13 mouse cellular contexts compared by ENCODE assay signal in the genomic region with DNA sequence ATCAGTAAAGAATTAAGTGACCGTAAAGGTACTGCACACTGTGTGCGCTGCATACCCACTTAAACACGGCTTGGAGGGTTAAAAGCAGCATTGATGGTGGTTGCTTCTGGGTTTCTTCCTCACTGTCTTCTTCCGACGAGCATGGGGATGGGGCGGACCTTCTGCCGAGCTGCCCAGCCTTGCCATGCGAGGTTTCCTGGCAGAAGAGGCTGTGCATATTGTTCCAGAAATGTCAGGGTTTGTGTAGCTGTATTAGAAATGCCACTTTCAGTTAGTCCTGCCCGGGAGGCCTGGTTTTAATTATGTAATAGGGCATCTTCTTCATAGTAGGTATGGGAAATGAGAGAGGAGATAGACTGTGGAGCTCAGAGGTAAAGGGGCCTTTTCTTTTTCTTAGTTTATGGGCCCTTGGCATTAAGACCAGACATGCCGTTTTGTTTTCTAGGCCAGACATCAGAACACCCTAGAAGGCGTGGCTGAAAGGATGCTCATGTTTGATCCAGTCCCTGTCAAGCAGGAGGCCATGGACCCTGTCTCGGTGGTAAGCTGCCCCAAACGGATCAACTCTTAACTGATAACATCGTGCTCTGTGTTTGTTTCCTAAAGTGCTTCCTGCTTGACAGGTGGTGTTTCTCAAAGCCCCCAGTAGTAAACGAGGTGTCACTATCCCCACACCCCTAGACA. TPM values are rescaled to one million over a fixed set of nuclear protein-coding genes. Genes with fewer than 3 reads are reported as not detected.
DNase-seq lines count a peak whose midpoint lies in the region; ATAC-seq and TF ChIP-seq lines count a peak whose summit lies in the region.
"Had no signal": no experiment of that assay in that cellular context is flagged by ENCODE, and none has a peak within 500 bp of the region (broad histone marks: within the 10 kb centered on the region; RNA-seq: fewer than 3 reads in every experiment).

No protein-coding gene starts in this region.

- no peak for ATAC-seq in forebrain, embryonic 15.5 days (replicated peaks)
- ATAC-seq in forebrain, embryonic 12.5 days (ENCODE audit: low FRiP score) = no peak
- no peak for ATAC-seq in kidney, embryonic 15.5 days (replicated peaks; ENCODE audit: low FRiP score)
- ATAC-seq in intestine, postnatal 0 days = no peak
- no peak for ATAC-seq in midbrain, postnatal 0 days (ENCODE audit: low FRiP score)
- ATAC-seq: midbrain, embryonic 15.5 days had no signal

- DNase-seq in kidney, postnatal 25 days = no peak
- no peak for DNase-seq in spleen, postnatal 10 days (ENCODE audit: low spot score in 2 of 2)
- no peak for DNase-seq in midbrain, postnatal 0 days (ENCODE audit: low spot score)
- DNase-seq: cerebellum, adult 9-11 months; kidney, adult 18-20 months; layer of hippocampus, adult 9-11 months had no signal

- H3K4me3 ChIP-seq in forebrain, embryonic 15.5 days = no peak overlapping the region
- H3K4me3 ChIP-seq in forebrain, embryonic 12.5 days (replicated peaks) = no peak overlapping the region
- H3K4me3 ChIP-seq in kidney, embryonic 15.5 days (replicated peaks) = no peak overlapping the region
- no peak overlapping the region for H3K4me3 ChIP-seq in ES-Bruce4 (ENCODE audit: low read depth, low read length)
- H3K4me3 ChIP-seq in intestine, postnatal 0 days (ENCODE audit: low read depth, low read length) = no peak overlapping the region
- H3K4me3 ChIP-seq in midbrain, postnatal 0 days (ENCODE audit: low read depth, low read length) = no peak overlapping the region
- H3K4me3 ChIP-seq: midbrain, embryonic 15.5 days had no signal

- H3K36me3 ChIP-seq in forebrain, embryonic 15.5 days = peaks cover 3% of the 10 kb centered on the region; the same call in 1 of the 2 replicates
- peaks cover 30% of the 10 kb centered on the region for H3K36me3 ChIP-seq in forebrain, embryonic 12.5 days (replicated peaks)
- peaks cover 53% of the 10 kb centered on the region for H3K36me3 ChIP-seq in kidney, embryonic 15.5 days
- peaks cover 55% of the 10 kb centered on the region for H3K36me3 ChIP-seq in ES-Bruce4 (ENCODE audit: control insufficient read depth, insufficient read depth, low read length, poor library complexity, severe bottlenecking)
- H3K36me3 ChIP-seq in intestine, postnatal 0 days (ENCODE audit: control insufficient read depth, insufficient read depth) = peaks cover 46% of the 10 kb centered on the region
- H3K36me3 ChIP-seq in midbrain, postnatal 0 days (ENCODE audit: insufficient read depth, low read length) = peaks cover 3% of the 10 kb centered on the region; the same call in 1 of the 2 replicates
- H3K36me3 ChIP-seq: midbrain, embryonic 15.5 days had no signal

- no peak for TF ChIP-seq EP300 in ES-Bruce4 (IDR thresholded peaks at IDR 0.05; ENCODE audit: insufficient read depth, low read depth, low read length)

- H3K27me3 ChIP-seq in forebrain, embryonic 15.5 days = no peaks in the 10 kb centered on the region
- H3K27me3 ChIP-seq in forebrain, embryonic 12.5 days = no peaks in the 10 kb centered on the region
- no peaks in the 10 kb centered on the region for H3K27me3 ChIP-seq in kidney, embryonic 15.5 days
- H3K27me3 ChIP-seq in ES-Bruce4 (ENCODE audit: control insufficient read depth, insufficient read depth, low read length, poor library complexity, severe bottlenecking) = no peaks in the 10 kb centered on the region
- H3K27me3 ChIP-seq in intestine, postnatal 0 days (replicated peaks; ENCODE audit: control insufficient read depth, insufficient read depth, low read length) = no peaks in the 10 kb centered on the region
- no peaks in the 10 kb centered on the region for H3K27me3 ChIP-seq in midbrain, postnatal 0 days (ENCODE audit: insufficient read depth, low read length)
- H3K27me3 ChIP-seq: midbrain, embryonic 15.5 days had no signal

- peaks cover 32% of the 10 kb centered on the region for H3K4me1 ChIP-seq in forebrain, embryonic 15.5 days
- H3K4me1 ChIP-seq in forebrain, embryonic 12.5 days = peaks cover 22% of the 10 kb centered on the region
- H3K4me1 ChIP-seq in kidney, embryonic 15.5 days = peaks cover 65% of the 10 kb centered on the region
- H3K4me1 ChIP-seq in ES-Bruce4 (ENCODE audit: control insufficient read depth, insufficient read depth, low read length) = peaks cover 9% of the 10 kb centered on the region
- peaks cover 15% of the 10 kb centered on the region for H3K4me1 ChIP-seq in intestine, postnatal 0 days (replicated peaks; ENCODE audit: control insufficient read depth, insufficient read depth, low read length)
- peaks cover 7% of the 10 kb centered on the region for H3K4me1 ChIP-seq in midbrain, postnatal 0 days (ENCODE audit: insufficient read depth, low read length)

- WGBS in forebrain, embryonic 15.5 days = 76% methylated on average over 15 of the region's 15 CpGs
- WGBS in forebrain, embryonic 12.5 days = 84% methylated on average over 15 of the region's 15 CpGs
- 47% methylated on average over 15 of the region's 15 CpGs for WGBS in kidney, embryonic 15.5 days
- WGBS in intestine, postnatal 0 days = 52% methylated on average over 15 of the region's 15 CpGs
- 82% methylated on average over 15 of the region's 15 CpGs for WGBS in midbrain, postnatal 0 days

- H3K27ac ChIP-seq in forebrain, embryonic 15.5 days (replicated peaks) = peak overlapping the region; percentile 5; the same call in 1 of the 2 replicates
- H3K27ac ChIP-seq in forebrain, embryonic 12.5 days = no peak overlapping the region
- H3K27ac ChIP-seq in kidney, embryonic 15.5 days = peak overlapping the region; percentile 61
- H3K27ac ChIP-seq in ES-Bruce4 (ENCODE audit: insufficient read depth, low read length) = peak overlapping the region; percentile 16; the same call in 1 of the 2 replicates
- peak overlapping the region; percentile 50 for H3K27ac ChIP-seq in intestine, postnatal 0 days (ENCODE audit: low read depth, low read length)
- H3K27ac ChIP-seq in midbrain, postnatal 0 days (ENCODE audit: low read depth, low read length) = no peak overlapping the region
- H3K27ac ChIP-seq: midbrain, embryonic 15.5 days had no signal

- no peak overlapping the region for H3K4me2 ChIP-seq in forebrain, embryonic 15.5 days (replicated peaks)
- H3K4me2 ChIP-seq in forebrain, embryonic 12.5 days = no peak overlapping the region
- H3K4me2 ChIP-seq in kidney, embryonic 15.5 days = no peak overlapping the region; the same call in 1 of the 2 replicates
- no peak overlapping the region for H3K4me2 ChIP-seq in intestine, postnatal 0 days (replicated peaks; ENCODE audit: low read depth)
- H3K4me2 ChIP-seq in midbrain, postnatal 0 days (ENCODE audit: low read depth, low read length, poor library complexity, severe bottlenecking) = no peak overlapping the region
- H3K4me2 ChIP-seq: midbrain, embryonic 15.5 days had no signal

- TF ChIP-seq CTCF in ES-Bruce4 (IDR thresholded peaks at IDR 0.05; ENCODE audit: low read depth, low read length) = no peak
- no peak for TF ChIP-seq CTCF in intestine, postnatal 0 days (IDR thresholded peaks at IDR 0.05; ENCODE audit: low read depth)
- no peak for TF ChIP-seq CTCF in midbrain, postnatal 0 days (IDR thresholded peaks at IDR 0.05)

- H3K9ac ChIP-seq in forebrain, embryonic 15.5 days (replicated peaks) = no peak overlapping the region
- no peak overlapping the region for H3K9ac ChIP-seq in forebrain, embryonic 12.5 days
- H3K9ac ChIP-seq in kidney, embryonic 15.5 days = no peak overlapping the region
- H3K9ac ChIP-seq in ES-Bruce4 (ENCODE audit: low read depth, poor library complexity, severe bottlenecking) = no peak overlapping the region
- H3K9ac ChIP-seq in intestine, postnatal 0 days (ENCODE audit: low read depth, low read length) = no peak overlapping the region
- H3K9ac ChIP-seq in midbrain, postnatal 0 days (replicated peaks; ENCODE audit: low read length, poor library complexity, severe bottlenecking) = no peak overlapping the region
- H3K9ac ChIP-seq: midbrain, embryonic 15.5 days had no signal

- TF ChIP-seq POLR2A in ES-Bruce4 (IDR thresholded peaks at IDR 0.05; ENCODE audit: insufficient read depth, low read length) = no peak

- no peaks in the 10 kb centered on the region for H3K9me3 ChIP-seq in forebrain, embryonic 15.5 days
- no peaks in the 10 kb centered on the region for H3K9me3 ChIP-seq in forebrain, embryonic 12.5 days
- no peaks in the 10 kb centered on the region for H3K9me3 ChIP-seq in kidney, embryonic 15.5 days (replicated peaks)
- no peaks in the 10 kb centered on the region for H3K9me3 ChIP-seq in ES-Bruce4 (replicated peaks; ENCODE audit: control insufficient read depth, insufficient read depth, low read length, poor library complexity, severe bottlenecking)
- no peaks in the 10 kb centered on the region for H3K9me3 ChIP-seq in intestine, postnatal 0 days (ENCODE audit: control insufficient read depth)
- H3K9me3 ChIP-seq in midbrain, postnatal 0 days (ENCODE audit: low read length) = no peaks in the 10 kb centered on the region
- H3K9me3 ChIP-seq: G1E; midbrain, embryonic 15.5 days had no signal

RNA-seq across cellular contexts. Expression of gene Klf3, which starts 13.2 kb away (rescaled TPM):
- polyA plus RNA-seq in forebrain, embryonic 15.5 days (2015; fragmentation: Nextera tagmentation; extraction: Ambion mirVana) = 33.0 and 34.0 TPM in 2 replicates
- polyA plus RNA-seq in forebrain, embryonic 12.5 days (2016; fragmentation: Nextera tagmentation; extraction: Ambion mirVana) = 32.5 and 33.6 TPM in 2 replicates
- polyA plus RNA-seq in kidney, embryonic 15.5 days (2015; fragmentation: Nextera tagmentation; extraction: Ambion mirVana) = 62.2 and 63.6 TPM in 2 replicates
- polyA plus RNA-seq in ES-Bruce4 (2011; ENCODE audit: insufficient read depth, insufficient read length, low read depth, missing spikeins) = 108 and 112 TPM in 2 replicates
- polyA plus RNA-seq in intestine, postnatal 0 days (2015; fragmentation: Nextera tagmentation; extraction: Ambion mirVana) = 76.9 and 79.3 TPM in 2 replicates
- total RNA-seq in midbrain, postnatal 0 days (2014; rRNA removed) = 12.3 and 14.9 TPM in 2 replicates
- 26.7 and 28.9 TPM in 2 replicates for polyA plus RNA-seq in midbrain, postnatal 0 days (2015; fragmentation: Nextera tagmentation; extraction: Ambion mirVana)

Comparison
In these comparisons a context has a peak if more than half of its experiments do, and no peak if none do; other contexts are left out.
1. H3K27ac ChIP-seq: peak in forebrain, embryonic 15.5 days (single experiment), kidney, embryonic 15.5 days (single experiment), ES-Bruce4 (single experiment) and intestine, postnatal 0 days (single experiment); none in forebrain, embryonic 12.5 days (single experiment) and midbrain, postnatal 0 days (single experiment).